Mouse (Mus musculus): ENCODE results near the gene Ggt6. TPM values are rescaled to one million over a fixed set of nuclear protein-coding genes. Genes with fewer than 3 reads are reported as not detected.

Gene Ggt6
- polyA plus RNA-seq, 1 experiment from 2014 or later = not detected

DNA sequence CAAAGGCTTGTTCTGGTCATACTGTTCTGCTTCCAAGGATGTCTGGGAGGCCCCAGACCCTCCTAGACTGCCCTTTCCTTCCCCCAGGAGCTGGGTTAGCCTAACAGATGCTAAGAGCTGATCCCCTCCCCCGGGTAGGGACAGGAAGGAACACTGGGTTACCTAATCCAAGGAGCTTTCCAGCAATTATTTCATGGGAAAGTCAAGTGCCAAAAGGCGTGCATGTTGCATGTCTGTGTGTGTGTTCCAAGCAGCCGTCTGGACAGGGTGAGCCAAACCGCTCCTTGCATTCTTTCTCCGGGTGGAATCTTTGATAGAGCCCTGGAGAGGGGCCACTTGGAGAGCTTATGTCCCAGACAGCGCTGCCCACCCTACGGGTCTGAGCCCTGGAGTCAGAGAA, 22.3 kb upstream of the Ggt6 start:
- H3K27ac ChIP-seq (replicated peaks; ENCODE audit: low read depth, low read length) = no peak overlapping the region
- no peaks in the 10 kb centered on the region for H3K9me3 ChIP-seq (replicated peaks; ENCODE audit: control insufficient read depth, low read length)
- H3K4me3 ChIP-seq (ENCODE audit: low read depth, low read length) = no peak overlapping the region
- WGBS = 75% methylated on average over 7 of the region's 7 CpGs
- no peaks in the 10 kb centered on the region for H3K27me3 ChIP-seq (ENCODE audit: control insufficient read depth, insufficient read depth, low read length)
- no peak for ATAC-seq (replicated peaks; ENCODE audit: insufficient number of reproducible peaks, low FRiP score, low TSS enrichment, low read depth)
- no peak overlapping the region for H3K4me2 ChIP-seq (ENCODE audit: low read depth, low read length)
- no peak overlapping the region for H3K9ac ChIP-seq (replicated peaks; ENCODE audit: low read length)
- no peaks in the 10 kb centered on the region for H3K36me3 ChIP-seq (replicated peaks; ENCODE audit: control insufficient read depth, insufficient read depth, low read depth, low read length)
- no peak for DNase-seq (ENCODE audit: low spot score)
- peaks cover 4% of the 10 kb centered on the region for H3K4me1 ChIP-seq (ENCODE audit: control insufficient read depth, insufficient read depth, low read length)

DNA sequence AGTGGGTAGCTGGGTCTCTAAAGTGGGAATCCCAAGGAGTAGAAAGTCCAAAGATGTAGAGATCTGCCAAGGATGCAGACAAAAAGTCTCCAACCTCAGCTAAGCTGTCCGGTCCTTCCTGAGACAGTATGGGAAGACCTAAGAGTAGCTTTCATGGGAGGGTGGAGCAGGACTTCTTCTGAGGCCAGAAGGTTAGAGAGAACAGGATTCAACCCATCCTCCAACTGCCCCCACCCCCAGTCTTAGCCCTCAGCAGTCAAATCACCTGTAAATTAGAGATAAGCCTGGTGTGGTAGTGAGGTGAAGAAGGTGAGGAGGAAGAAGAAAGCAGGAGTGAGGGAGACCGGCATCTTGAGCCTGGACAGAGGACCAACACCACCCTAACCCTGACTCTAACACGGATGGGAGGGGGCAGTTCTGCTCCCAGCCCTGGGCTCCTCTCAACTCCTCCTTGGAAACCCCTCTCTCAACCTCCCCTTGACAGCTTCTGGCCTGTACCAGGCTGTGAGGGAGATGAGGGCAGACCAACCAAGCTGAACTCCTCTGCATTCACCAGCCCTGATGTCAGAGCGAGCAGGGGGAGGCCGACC, 21.6 kb upstream of the Ggt6 start:
- ATAC-seq (replicated peaks; ENCODE audit: insufficient number of reproducible peaks, low FRiP score, low TSS enrichment, low read depth) = no peak
- H3K9me3 ChIP-seq (replicated peaks; ENCODE audit: control insufficient read depth, low read length) = no peaks in the 10 kb centered on the region
- no peak for DNase-seq (ENCODE audit: low spot score)
- WGBS = 66% methylated on average over 5 of the region's 5 CpGs
- peaks cover 4% of the 10 kb centered on the region for H3K4me1 ChIP-seq (ENCODE audit: control insufficient read depth, insufficient read depth, low read length)
- H3K27me3 ChIP-seq (ENCODE audit: control insufficient read depth, insufficient read depth, low read length) = no peaks in the 10 kb centered on the region
- no peak overlapping the region for H3K4me2 ChIP-seq (ENCODE audit: low read depth, low read length)
- no peak overlapping the region for H3K4me3 ChIP-seq (ENCODE audit: low read depth, low read length)
- H3K27ac ChIP-seq (replicated peaks; ENCODE audit: low read depth, low read length) = no peak overlapping the region
- H3K36me3 ChIP-seq (replicated peaks; ENCODE audit: control insufficient read depth, insufficient read depth, low read depth, low read length) = no peaks in the 10 kb centered on the region
- H3K9ac ChIP-seq (replicated peaks; ENCODE audit: low read length) = no peak overlapping the region

DNA sequence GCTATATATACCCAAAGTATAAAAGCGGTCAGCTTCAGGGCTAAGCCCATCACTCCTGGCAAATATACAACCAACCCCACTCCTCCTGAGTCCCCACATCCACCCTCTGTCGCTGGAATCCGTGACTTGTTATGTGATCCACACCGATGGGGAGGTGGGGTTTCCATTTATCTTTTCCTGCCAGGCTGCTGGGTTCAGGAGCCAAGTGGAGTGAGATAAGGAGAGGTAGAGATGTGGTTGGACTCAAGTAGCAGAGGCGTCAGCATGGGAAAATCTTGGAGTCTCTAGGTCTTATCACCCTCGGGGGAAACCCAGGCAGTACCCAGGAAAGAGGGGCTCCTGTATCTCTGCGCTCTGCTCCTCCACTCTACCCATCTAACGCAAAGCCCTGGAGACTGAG, 20.2 kb upstream of the Ggt6 start:
- no peaks in the 10 kb centered on the region for H3K9me3 ChIP-seq (replicated peaks; ENCODE audit: control insufficient read depth, low read length)
- no peak for DNase-seq (ENCODE audit: low spot score)
- H3K4me1 ChIP-seq (ENCODE audit: control insufficient read depth, insufficient read depth, low read length) = peaks cover 4% of the 10 kb centered on the region
- no peaks in the 10 kb centered on the region for H3K27me3 ChIP-seq (ENCODE audit: control insufficient read depth, insufficient read depth, low read length)
- H3K4me2 ChIP-seq (ENCODE audit: low read depth, low read length) = no peak overlapping the region
- no peak overlapping the region for H3K9ac ChIP-seq (replicated peaks; ENCODE audit: low read length)
- no peaks in the 10 kb centered on the region for H3K36me3 ChIP-seq (replicated peaks; ENCODE audit: control insufficient read depth, insufficient read depth, low read depth, low read length)
- WGBS = 85% methylated on average over 8 of the region's 8 CpGs
- ATAC-seq (replicated peaks; ENCODE audit: insufficient number of reproducible peaks, low FRiP score, low TSS enrichment, low read depth) = no peak
- H3K27ac ChIP-seq (replicated peaks; ENCODE audit: low read depth, low read length) = no peak overlapping the region
- no peak overlapping the region for H3K4me3 ChIP-seq (ENCODE audit: low read depth, low read length)

DNA sequence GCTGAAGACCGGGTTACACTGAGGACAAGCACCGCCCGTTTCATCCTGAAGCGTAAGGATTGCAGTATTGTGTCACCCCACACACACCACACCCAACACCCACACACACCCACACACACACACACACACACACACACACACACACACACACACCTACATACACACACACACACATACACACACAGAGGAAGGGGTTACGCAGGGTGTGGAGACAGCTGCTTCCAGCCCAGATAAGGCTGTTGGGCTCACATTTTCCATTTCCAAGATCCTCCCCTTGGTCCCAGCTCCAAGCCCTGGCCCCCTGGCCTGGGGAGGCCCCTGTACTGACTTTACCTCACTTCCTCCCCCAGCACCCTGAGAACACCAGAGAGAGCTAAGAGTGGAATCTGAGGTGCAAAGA, 18.7 kb upstream of the Ggt6 start:
- Histone ChIP-seq H3K4me1 (ENCODE audit: control insufficient read depth, insufficient read depth, low read length) (peaks cover 2% of the 10 kb centered on the region), H3K9me3 (replicated peaks; ENCODE audit: control insufficient read depth, low read length) (no peaks in the 10 kb centered on the region), H3K4me3 (ENCODE audit: low read depth, low read length) (no peak overlapping the region), H3K27me3 (ENCODE audit: control insufficient read depth, insufficient read depth, low read length) (no peaks in the 10 kb centered on the region), H3K4me2 (ENCODE audit: low read depth, low read length) (no peak overlapping the region), H3K27ac (replicated peaks; ENCODE audit: low read depth, low read length) (no peak overlapping the region), H3K9ac (replicated peaks; ENCODE audit: low read length) (no peak overlapping the region), H3K36me3 (replicated peaks; ENCODE audit: control insufficient read depth, insufficient read depth, low read depth, low read length) (no peaks in the 10 kb centered on the region)
- DNase-seq (ENCODE audit: low spot score) (no peak), ATAC-seq (replicated peaks; ENCODE audit: insufficient number of reproducible peaks, low FRiP score, low TSS enrichment, low read depth) (no peak)
- 90% methylated on average over 5 of the region's 5 CpGs for WGBS

DNA sequence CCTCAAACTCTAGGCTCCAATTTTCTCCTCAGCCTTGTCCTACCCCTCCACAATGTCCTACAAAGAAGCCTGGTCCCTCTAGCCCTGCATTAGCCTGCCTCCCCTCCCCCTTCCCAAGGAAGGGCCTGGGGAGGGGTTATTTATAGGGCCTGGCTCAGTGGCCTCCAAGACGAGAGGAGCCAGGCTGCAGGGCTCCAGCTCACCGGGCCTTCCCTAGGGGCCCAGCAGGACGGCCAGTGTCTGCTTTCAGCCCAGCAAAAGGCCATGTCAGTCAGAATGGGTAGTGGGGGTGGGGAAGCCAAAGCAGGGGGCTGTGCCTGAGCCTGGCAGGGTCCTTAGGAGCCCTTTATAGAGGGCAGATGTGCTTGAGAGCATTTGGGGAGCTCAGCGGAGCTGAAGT, 17.9 kb upstream of the Ggt6 start:
- Histone ChIP-seq H3K4me1 (ENCODE audit: control insufficient read depth, insufficient read depth, low read length) (peaks cover 2% of the 10 kb centered on the region), H3K27ac (replicated peaks; ENCODE audit: low read depth, low read length) (no peak overlapping the region), H3K4me3 (ENCODE audit: low read depth, low read length) (no peak overlapping the region), H3K4me2 (ENCODE audit: low read depth, low read length) (no peak overlapping the region), H3K36me3 (replicated peaks; ENCODE audit: control insufficient read depth, insufficient read depth, low read depth, low read length) (no peaks in the 10 kb centered on the region), H3K9me3 (replicated peaks; ENCODE audit: control insufficient read depth, low read length) (no peaks in the 10 kb centered on the region), H3K9ac (replicated peaks; ENCODE audit: low read length) (no peak overlapping the region), H3K27me3 (ENCODE audit: control insufficient read depth, insufficient read depth, low read length) (no peaks in the 10 kb centered on the region)
- WGBS = 12% methylated on average over 4 of the region's 4 CpGs
- peak; percentile 23 for DNase-seq (ENCODE audit: low spot score)
- ATAC-seq (replicated peaks; ENCODE audit: insufficient number of reproducible peaks, low FRiP score, low TSS enrichment, low read depth) = 0 out of 2 replicates have a peak, but pooled peaks have one; percentile 31

DNA sequence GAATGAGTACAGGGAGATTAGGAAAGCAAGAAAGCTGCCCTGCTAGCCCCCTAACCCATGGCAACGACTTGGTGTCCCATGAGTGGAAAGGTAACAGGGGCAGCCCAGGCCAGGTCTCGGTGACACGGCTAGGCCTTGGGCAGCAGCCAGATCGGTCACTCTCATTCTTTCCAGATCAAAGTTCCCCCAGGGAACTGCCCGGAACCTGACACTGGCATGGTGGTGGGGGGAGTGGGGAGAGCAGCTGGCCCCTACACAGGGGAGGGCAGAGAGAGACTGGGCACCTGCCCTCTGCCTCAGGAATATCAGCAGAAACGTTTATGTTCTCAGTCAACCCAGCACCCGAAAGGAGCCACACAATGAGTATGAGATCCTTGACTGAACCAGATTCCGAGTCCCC, 17.1 kb upstream of the Ggt6 start:
- H3K9me3 ChIP-seq (replicated peaks; ENCODE audit: control insufficient read depth, low read length) = no peaks in the 10 kb centered on the region
- H3K27ac ChIP-seq (replicated peaks; ENCODE audit: low read depth, low read length) = no peak overlapping the region
- H3K4me2 ChIP-seq (ENCODE audit: low read depth, low read length) = no peak overlapping the region
- ATAC-seq (replicated peaks; ENCODE audit: insufficient number of reproducible peaks, low FRiP score, low TSS enrichment, low read depth) (no peak), DNase-seq (ENCODE audit: low spot score) (no peak)
- H3K9ac ChIP-seq (replicated peaks; ENCODE audit: low read length) = 0 out of 2 replicates have a peak overlapping the region, but pooled peaks have one; percentile 28
- H3K36me3 ChIP-seq (replicated peaks; ENCODE audit: control insufficient read depth, insufficient read depth, low read depth, low read length) = no peaks in the 10 kb centered on the region
- peaks cover 2% of the 10 kb centered on the region for H3K4me1 ChIP-seq (ENCODE audit: control insufficient read depth, insufficient read depth, low read length)
- 41% methylated on average over 8 of the region's 8 CpGs for WGBS
- no peaks in the 10 kb centered on the region for H3K27me3 ChIP-seq (ENCODE audit: control insufficient read depth, insufficient read depth, low read length)
- H3K4me3 ChIP-seq (ENCODE audit: low read depth, low read length) = no peak overlapping the region

DNA sequence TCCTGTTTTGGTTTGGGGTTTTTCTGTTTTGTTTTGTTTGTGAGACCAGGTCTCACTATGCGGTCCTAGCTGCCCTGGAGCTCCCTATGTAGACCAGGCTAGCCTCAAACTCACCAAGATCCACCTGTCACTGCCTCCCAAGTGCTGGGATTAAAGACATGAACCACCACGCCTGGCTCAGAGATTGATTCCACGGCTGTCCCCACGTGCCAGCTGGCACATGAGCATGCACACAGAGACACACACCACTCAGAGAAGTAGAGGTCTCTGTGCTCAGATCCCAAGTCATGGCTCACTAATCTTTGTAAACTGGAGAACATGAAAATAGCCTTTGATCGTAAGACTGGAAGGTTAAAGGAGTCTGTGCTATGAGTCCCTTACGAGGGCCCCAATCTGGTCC, 16.3 kb upstream of the Ggt6 start:
- WGBS = 89% methylated on average over 6 of the region's 6 CpGs
- Histone ChIP-seq H3K36me3 (replicated peaks; ENCODE audit: control insufficient read depth, insufficient read depth, low read depth, low read length) (no peaks in the 10 kb centered on the region), H3K9ac (replicated peaks; ENCODE audit: low read length) (no peak overlapping the region), H3K4me2 (ENCODE audit: low read depth, low read length) (no peak overlapping the region), H3K4me3 (ENCODE audit: low read depth, low read length) (no peak overlapping the region), H3K9me3 (replicated peaks; ENCODE audit: control insufficient read depth, low read length) (no peaks in the 10 kb centered on the region), H3K27me3 (ENCODE audit: control insufficient read depth, insufficient read depth, low read length) (no peaks in the 10 kb centered on the region), H3K4me1 (ENCODE audit: control insufficient read depth, insufficient read depth, low read length) (peaks cover 2% of the 10 kb centered on the region), H3K27ac (replicated peaks; ENCODE audit: low read depth, low read length) (no peak overlapping the region)
- no peak for ATAC-seq (replicated peaks; ENCODE audit: insufficient number of reproducible peaks, low FRiP score, low TSS enrichment, low read depth)
- DNase-seq (ENCODE audit: low spot score) = no peak

DNA sequence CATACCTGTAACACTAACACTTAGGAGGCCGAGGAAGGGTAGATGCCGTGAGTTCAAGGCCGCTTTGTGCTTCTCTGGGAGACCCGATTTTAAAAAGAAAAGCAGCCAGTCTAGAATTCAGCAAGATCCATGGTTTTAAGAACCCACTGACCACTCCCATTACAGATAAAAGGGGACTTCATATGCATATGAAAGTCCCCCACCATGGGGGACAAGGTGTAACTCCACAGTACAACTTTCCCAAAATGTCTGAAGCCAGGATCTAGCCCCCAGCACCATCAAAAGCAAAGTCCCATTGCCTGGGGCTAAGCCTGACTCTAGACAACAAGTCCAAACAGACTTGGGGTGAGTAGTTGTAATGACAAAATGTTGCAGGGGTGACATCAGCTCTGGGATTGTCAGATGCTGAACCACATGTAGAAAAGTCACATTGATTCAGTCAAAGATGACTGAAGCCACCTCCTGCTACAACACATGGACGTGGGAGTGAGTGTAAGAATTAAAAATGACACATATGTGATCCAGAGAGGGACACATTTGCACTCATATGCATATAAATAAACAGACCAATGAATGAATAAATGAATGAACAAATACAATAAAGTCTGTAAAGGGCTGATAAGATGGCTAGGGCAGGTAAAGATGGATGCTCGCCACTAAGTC, 14.7 kb upstream of the Ggt6 start:
- no peak overlapping the region for H3K27ac ChIP-seq (replicated peaks; ENCODE audit: low read depth, low read length)
- no peak for DNase-seq (ENCODE audit: low spot score)
- no peaks in the 10 kb centered on the region for H3K36me3 ChIP-seq (replicated peaks; ENCODE audit: control insufficient read depth, insufficient read depth, low read depth, low read length)
- H3K4me1 ChIP-seq (ENCODE audit: control insufficient read depth, insufficient read depth, low read length) = peaks cover 2% of the 10 kb centered on the region
- ATAC-seq (replicated peaks; ENCODE audit: insufficient number of reproducible peaks, low FRiP score, low TSS enrichment, low read depth) = no peak
- no peak overlapping the region for H3K4me2 ChIP-seq (ENCODE audit: low read depth, low read length)
- no peak overlapping the region for H3K9ac ChIP-seq (replicated peaks; ENCODE audit: low read length)
- H3K4me3 ChIP-seq (ENCODE audit: low read depth, low read length) = no peak overlapping the region
- no peaks in the 10 kb centered on the region for H3K9me3 ChIP-seq (replicated peaks; ENCODE audit: control insufficient read depth, low read length)
- WGBS = 86% methylated on average over 6 of the region's 6 CpGs
- H3K27me3 ChIP-seq (ENCODE audit: control insufficient read depth, insufficient read depth, low read length) = no peaks in the 10 kb centered on the region
